Mouse (Mus musculus) lung, embryonic 16.5 days (tissue): ENCODE measurements around the gene Asb6. TPM values are rescaled to one million over a fixed set of nuclear protein-coding genes. Genes with fewer than 3 reads are reported as not detected.
A peak's percentile ranks its signal among the peaks of the same experiment; 100 is the strongest.

ENCODE experiments used
- ATAC-seq: fragments of 200-750 bp; cut with Nextera tagmentation; 2 replicates; pipeline ENCODE4 v1.8.0; 2017; ENCODE audit warnings: low read depth, mild to moderate bottlenecking, moderate library complexity
- H3K27ac ChIP-seq: fragments of 300-500 bp; sonication (generic); 2 replicates; pipeline ENCODE4 v1.5.1; 2014; ENCODE audit warnings: mild to moderate bottlenecking, control low read depth, low read length
- H3K27me3 ChIP-seq: fragments of 300-500 bp; sonication (generic); 2 replicates; pipeline ENCODE4 v1.6.1; 2014; ENCODE audit warnings: low read depth, low read length, mixed read lengths; ENCODE audit not compliant: control insufficient read depth, insufficient read depth
- H3K36me3 ChIP-seq: fragments of 300-500 bp; sonication (generic); 2 replicates; pipeline ENCODE4 v1.6.1; 2014; ENCODE audit warnings: low read length; ENCODE audit not compliant: control insufficient read depth, insufficient read depth
- H3K4me1 ChIP-seq: fragments of 300-500 bp; sonication (generic); replicated peaks from 2 replicates; pipeline ENCODE4 v1.6.1; 2014; ENCODE audit warnings: low read length, mixed read lengths; ENCODE audit not compliant: control insufficient read depth, insufficient read depth
- H3K4me2 ChIP-seq: fragments of 300-500 bp; sonication (generic); 2 replicates; pipeline ENCODE4 v1.6.1; 2014; ENCODE audit warnings: low read depth, low read length, control low read depth
- H3K4me3 ChIP-seq: fragments of 300-500 bp; sonication (generic); 2 replicates; pipeline ENCODE4 v1.5.1; 2014; ENCODE audit warnings: mild to moderate bottlenecking, low read length, control low read depth
- H3K9ac ChIP-seq: fragments of 300-500 bp; sonication (generic); 2 replicates; pipeline ENCODE4 v1.6.1; 2014; ENCODE audit warnings: low read length, control low read depth
- H3K9me3 ChIP-seq: fragments of 300-500 bp; sonication (generic); 2 replicates; pipeline ENCODE4 v1.6.1; 2016; ENCODE audit warnings: low read length; ENCODE audit not compliant: control insufficient read depth
- WGBS: fragments of 180-500 bp; shearing (Covaris S2); extraction: QIAGEN DNeasy Blood & Tissue Kit; methylation state at CpG from one replicate; pipeline ENCODE4 v1.1.7; 2014; 5-methylcytosine and 5-hydroxymethylcytosine counted together
- polyA plus RNA-seq: library from polyadenylated mRNA; unstranded; fragments of >200 nt; fragmentation: Nextera tagmentation; extraction: Ambion mirVana; gene quantifications from 2 replicates; pipeline ENCODE4 v1.2.1, GENCODE M21; 2015

The Asb6 gene
- polyA plus RNA-seq, 1 experiment from 2014 or later: 32.7 TPM

DNA sequence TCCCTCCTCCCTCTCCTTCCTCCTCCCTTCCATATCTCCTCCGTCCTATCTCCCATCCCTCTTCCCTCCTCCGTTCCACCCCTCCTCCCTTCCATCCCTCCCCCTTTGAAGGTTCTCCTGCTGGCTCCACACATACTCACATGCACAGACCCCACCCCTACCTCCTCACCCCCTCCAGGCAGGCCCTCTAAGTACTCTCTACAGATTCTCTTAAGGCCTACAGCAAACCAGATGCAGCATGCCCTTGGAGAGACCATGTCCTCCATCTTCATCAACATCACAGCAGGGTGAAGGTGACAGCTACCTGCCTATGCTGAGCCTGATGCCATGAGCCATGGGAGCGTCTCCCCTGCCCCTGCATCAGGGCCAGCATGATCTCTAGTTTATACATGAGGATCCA is 52.9 kb downstream of the Asb6 start:
- Histone ChIP-seq H3K9me3 (no peaks in the 10 kb centered on the region), H3K36me3 (no peaks in the 10 kb centered on the region), H3K27ac (no peak overlapping the region), H3K9ac (no peak overlapping the region), H3K27me3 (no peaks in the 10 kb centered on the region), H3K4me1 (peaks cover 9% of the 10 kb centered on the region; the same call in 1 of the 2 replicates), H3K4me2 (no peak overlapping the region), H3K4me3 (no peak overlapping the region)
- ATAC-seq: no peak
- WGBS: 64% methylated on average over 3 of the region's 3 CpGs

DNA sequence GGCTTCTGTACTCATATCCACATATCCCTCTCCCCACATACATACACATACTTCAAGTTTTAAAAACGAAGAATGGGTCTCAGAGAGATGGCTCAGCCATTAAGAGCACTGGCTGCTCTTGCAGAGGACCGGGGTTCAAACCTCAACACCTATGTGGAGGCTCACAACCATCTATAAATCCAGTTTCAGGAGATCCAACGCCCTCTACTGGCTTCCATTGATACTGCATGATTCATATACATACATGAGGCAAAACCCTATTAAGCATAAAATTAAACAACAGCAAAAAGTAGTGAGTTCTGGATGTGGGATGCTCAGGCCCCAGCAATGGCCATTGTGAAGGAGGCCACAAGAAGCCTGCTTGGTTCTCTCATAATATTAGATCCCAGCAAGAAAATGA is 54.2 kb downstream of the Asb6 start:
- no peak for ATAC-seq
- Histone ChIP-seq H3K36me3 (no peaks in the 10 kb centered on the region), H3K4me3 (no peak overlapping the region), H3K27ac (no peak overlapping the region), H3K4me1 (peaks cover 20% of the 10 kb centered on the region), H3K4me2 (no peak overlapping the region), H3K27me3 (no peaks in the 10 kb centered on the region), H3K9me3 (no peaks in the 10 kb centered on the region), H3K9ac (no peak overlapping the region)
- WGBS: 56% methylated on average over 3 of the region's 3 CpGs

DNA sequence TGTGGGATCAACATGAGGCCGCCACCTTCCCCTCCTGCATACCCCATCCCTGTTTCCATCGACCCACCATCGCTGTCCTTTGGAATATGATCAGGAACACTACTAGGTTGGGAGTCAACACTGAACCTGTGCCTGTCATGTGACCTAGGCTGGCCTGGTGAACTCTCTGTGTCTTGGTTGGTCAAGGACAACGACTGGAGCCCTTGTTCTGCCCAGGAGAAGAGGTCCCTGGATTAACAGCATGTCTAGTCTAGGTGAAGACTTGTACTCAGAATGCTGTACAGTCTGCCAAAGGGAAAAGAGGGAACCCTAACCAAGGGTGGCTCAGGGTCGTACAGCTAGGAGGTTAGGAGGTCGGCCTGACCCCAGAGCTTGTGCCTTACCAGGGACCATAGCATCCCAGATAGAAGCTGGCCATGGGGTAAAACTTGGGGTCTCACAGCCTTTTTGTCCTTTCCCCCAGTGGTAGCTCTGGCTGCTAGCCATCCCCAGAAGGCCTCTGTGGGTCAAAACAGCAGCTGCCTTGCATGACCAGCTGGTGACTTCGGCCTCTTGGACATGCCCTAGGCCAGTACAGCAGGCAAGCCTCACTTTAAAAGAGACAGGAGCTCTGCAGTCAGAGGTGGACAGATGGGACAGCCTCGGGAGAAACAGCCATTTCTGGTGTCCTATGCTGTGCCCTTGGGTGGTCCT is 56.7 kb downstream of the Asb6 start:
- no peak overlapping the region for H3K4me2 ChIP-seq
- H3K4me3 ChIP-seq: no peak overlapping the region
- H3K27ac ChIP-seq: peak overlapping the region; percentile 83
- H3K9me3 ChIP-seq: no peaks in the 10 kb centered on the region
- H3K4me1 ChIP-seq: peaks cover 18% of the 10 kb centered on the region
- 71% methylated on average over 8 of the region's 8 CpGs for WGBS
- no peaks in the 10 kb centered on the region for H3K36me3 ChIP-seq
- H3K9ac ChIP-seq: no peak overlapping the region
- no peak for ATAC-seq
- H3K27me3 ChIP-seq: no peaks in the 10 kb centered on the region

Other genes starting within 250 kb of the Asb6 start
- gene Cstad, start 235.3 kb downstream of the Asb6 start, polyA plus RNA-seq: 0.69 and 1.6 TPM in 2 replicates
- 3.7 and 4.2 TPM in 2 replicates for gene 1700001O22Rik, start 26.7 kb downstream of the Asb6 start, polyA plus RNA-seq
- gene Ntmt1, start 22.5 kb downstream of the Asb6 start, polyA plus RNA-seq: 76.4 and 76.6 TPM in 2 replicates
- gene Prrx2, start 4.6 kb upstream of the Asb6 start, polyA plus RNA-seq: 7.2 and 9.4 TPM in 2 replicates
- gene Ptges, start 99.5 kb upstream of the Asb6 start, polyA plus RNA-seq: 27.9 and 30.3 TPM in 2 replicates
- 35.0 and 38.4 TPM in 2 replicates for gene Tor1b, start 122.6 kb upstream of the Asb6 start, polyA plus RNA-seq
- gene Tor1a, start 137.6 kb upstream of the Asb6 start, polyA plus RNA-seq: 72.8 and 77.1 TPM in 2 replicates
- 57.6 and 58.9 TPM in 2 replicates for gene BC005624, start 151.9 kb upstream of the Asb6 start, polyA plus RNA-seq
- 16.3 and 16.5 TPM in 2 replicates for gene Usp20, start 151.9 kb upstream of the Asb6 start, polyA plus RNA-seq